Mouse (Mus musculus) liver, embryonic 12.5 days (tissue): ENCODE data around the gene Mrpl32. TPM values are rescaled to one million over a fixed set of nuclear protein-coding genes. Genes with fewer than 3 reads are reported as not detected.

Source experiments
- ATAC-seq: fragments of 200-750 bp; cut with Nextera tagmentation; 2 replicates; pipeline ENCODE4 v1.8.0; 2017; ENCODE audit warnings: moderate number of reproducible peaks, mild to moderate bottlenecking, moderate library complexity
- H3K27ac ChIP-seq: fragments of 300-500 bp; sonication (generic); 2 replicates; pipeline ENCODE4 v1.5.1; 2016; ENCODE audit warnings: mild to moderate bottlenecking
- H3K27me3 ChIP-seq: fragments of 300-500 bp; sonication (generic); replicated peaks from 2 replicates; pipeline ENCODE4 v1.6.1; 2016; ENCODE audit warnings: mild to moderate bottlenecking, moderate library complexity
- H3K36me3 ChIP-seq: fragments of 300-500 bp; sonication (generic); 2 replicates; pipeline ENCODE4 v1.6.1; 2016; ENCODE audit warnings: mild to moderate bottlenecking, moderate library complexity
- H3K4me1 ChIP-seq: fragments of 300-500 bp; sonication (generic); 2 replicates; pipeline ENCODE4 v1.6.1; 2016
- H3K4me2 ChIP-seq: fragments of 300-500 bp; sonication (generic); 2 replicates; pipeline ENCODE4 v1.6.1; 2016; ENCODE audit warnings: mild to moderate bottlenecking, moderate library complexity
- H3K4me3 ChIP-seq: fragments of 300-500 bp; sonication (generic); 2 replicates; pipeline ENCODE4 v1.5.1; 2016; ENCODE audit warnings: mild to moderate bottlenecking, moderate library complexity
- H3K9ac ChIP-seq: fragments of 300-500 bp; sonication (generic); 2 replicates; pipeline ENCODE4 v1.6.1; 2016; ENCODE audit warnings: mild to moderate bottlenecking, moderate library complexity
- H3K9me3 ChIP-seq: fragments of 300-500 bp; sonication (generic); replicated peaks from 2 replicates; pipeline ENCODE4 v1.6.1; 2016; ENCODE audit warnings: mild to moderate bottlenecking, moderate library complexity
- WGBS: fragments of 180-500 bp; shearing (Covaris S2); methylation state at CpG from one replicate; pipeline ENCODE4 v1.1.7; 2016; ENCODE audit not compliant: insufficient replicate concordance; 5-methylcytosine and 5-hydroxymethylcytosine counted together
- polyA plus RNA-seq: library from polyadenylated mRNA; unstranded; fragments of >200 nt; fragmentation: Nextera tagmentation; extraction: Ambion mirVana; gene quantifications from 2 replicates; pipeline ENCODE4 v1.2.1, GENCODE M21; 2016

The Mrpl32 gene
- 101 and 104 TPM in 2 replicates for polyA plus RNA-seq

GRCm38 (mm10) chr13:14612926-14613529, at the start of gene Mrpl32, which contains the start of gene Psma2:
Gene Mrpl32, minus strand, starts transcription at chr13:14613165.
Gene Psma2, plus strand, starts transcription at chr13:14613240.
- Histone ChIP-seq H3K27ac (peak within 1 kb of the TSS; percentile 86), H3K9me3 (no peaks in the 10 kb centered on the region), H3K4me3 (peak within 1 kb of the TSS; percentile 94), H3K36me3 (peaks cover 42% of the 10 kb centered on the region), H3K4me2 (peak within 1 kb of the TSS; percentile 71), H3K4me1 (peaks cover 23% of the 10 kb centered on the region), H3K9ac (peak within 1 kb of the TSS; percentile 91), H3K27me3 (no peaks in the 10 kb centered on the region)
- under 1% methylated on average over 42 of the region's 42 CpGs for WGBS
- peak; percentile 97 for ATAC-seq

GRCm38 (mm10) chr13:14649301-14649700, 36.3 kb upstream of the Mrpl32 start:
- Histone ChIP-seq H3K27ac (no peak overlapping the region), H3K27me3 (no peaks in the 10 kb centered on the region), H3K9me3 (no peaks in the 10 kb centered on the region), H3K4me2 (no peak overlapping the region), H3K4me1 (no peaks in the 10 kb centered on the region), H3K4me3 (no peak overlapping the region), H3K36me3 (no peaks in the 10 kb centered on the region), H3K9ac (no peak overlapping the region)
- ATAC-seq: no peak
- 31% methylated on average over 1 of the region's 1 CpGs for WGBS

GRCm38 (mm10) chr13:14639998-14640397, 27.0 kb upstream of the Mrpl32 start:
- ATAC-seq: no peak
- no peak overlapping the region for H3K4me3 ChIP-seq
- H3K27me3 ChIP-seq: no peaks in the 10 kb centered on the region
- H3K9me3 ChIP-seq: no peaks in the 10 kb centered on the region
- H3K9ac ChIP-seq: no peak overlapping the region
- 40% methylated on average over 1 of the region's 1 CpGs for WGBS
- no peaks in the 10 kb centered on the region for H3K4me1 ChIP-seq
- H3K27ac ChIP-seq: no peak overlapping the region
- peaks cover 40% of the 10 kb centered on the region for H3K36me3 ChIP-seq
- H3K4me2 ChIP-seq: no peak overlapping the region

- Histone ChIP-seq H3K9ac (peak within 1 kb of the TSS; percentile 71), H3K27me3 (no peaks in the 10 kb centered on the region), H3K9me3 (no peaks in the 10 kb centered on the region), H3K4me3 (peak within 1 kb of the TSS; percentile 69), H3K36me3 (peaks cover 36% of the 10 kb centered on the region), H3K4me2 (peak within 1 kb of the TSS; percentile 71), H3K27ac (peak within 1 kb of the TSS; percentile 61), H3K4me1 (peaks cover 22% of the 10 kb centered on the region)
- under 1% methylated on average over 29 of the region's 29 CpGs for WGBS
- peak; percentile 97 for ATAC-seq
Measured at GRCm38 (mm10) chr13:14629726-14630641, 17.0 kb upstream of the Mrpl32 start, which contains the start of gene AW209491. Gene AW209491, plus strand, starts transcription at chr13:14630154.

- peaks cover 12% of the 10 kb centered on the region for H3K4me1 ChIP-seq
- no peaks in the 10 kb centered on the region for H3K9me3 ChIP-seq
- H3K36me3 ChIP-seq: peaks cover 71% of the 10 kb centered on the region
- ATAC-seq: peak; percentile 60
- no peaks in the 10 kb centered on the region for H3K27me3 ChIP-seq
- H3K9ac ChIP-seq: no peak overlapping the region
- WGBS: 39% methylated on average over 2 of the region's 2 CpGs
- H3K4me3 ChIP-seq: no peak overlapping the region
- H3K27ac ChIP-seq: no peak overlapping the region
- no peak overlapping the region for H3K4me2 ChIP-seq
Measured at GRCm38 (mm10) chr13:14618724-14619123, 5.8 kb upstream of the Mrpl32 start.

GRCm38 (mm10) chr13:14613553-14613952, 588 bp upstream of the Mrpl32 start:
- ATAC-seq: no peak
- H3K27ac ChIP-seq: peak overlapping the region; percentile 86
- H3K27me3 ChIP-seq: no peaks in the 10 kb centered on the region
- peak overlapping the region; percentile 67 for H3K4me2 ChIP-seq
- H3K9ac ChIP-seq: peak overlapping the region; percentile 91
- 1% methylated on average over 9 of the region's 9 CpGs for whole genome bisulfite sequencing
- H3K9me3 ChIP-seq: no peaks in the 10 kb centered on the region
- H3K4me1 ChIP-seq: peaks cover 23% of the 10 kb centered on the region
- peak overlapping the region; percentile 94 for H3K4me3 ChIP-seq
- H3K36me3 ChIP-seq: peaks cover 44% of the 10 kb centered on the region

- no peaks in the 10 kb centered on the region for H3K27me3 ChIP-seq
- H3K4me3 ChIP-seq: peak overlapping the region; percentile 94
- H3K4me1 ChIP-seq: peaks cover 23% of the 10 kb centered on the region
- peak overlapping the region; percentile 71 for H3K4me2 ChIP-seq
- peak overlapping the region; percentile 78; the same call in 1 of the 2 replicates for H3K27ac ChIP-seq
- WGBS: 6% methylated on average over 10 of the region's 10 CpGs
- H3K9ac ChIP-seq: peak overlapping the region; percentile 85
- H3K36me3 ChIP-seq: peaks cover 37% of the 10 kb centered on the region
- peak; percentile 34 for ATAC-seq
- H3K9me3 ChIP-seq: no peaks in the 10 kb centered on the region
Measured at GRCm38 (mm10) chr13:14612463-14612862, 502 bp downstream of the Mrpl32 start.

- H3K4me2 ChIP-seq: no peak overlapping the region
- peaks cover 20% of the 10 kb centered on the region for H3K36me3 ChIP-seq
- no peaks in the 10 kb centered on the region for H3K9me3 ChIP-seq
- H3K9ac ChIP-seq: no peak overlapping the region
- H3K4me1 ChIP-seq: peaks cover 11% of the 10 kb centered on the region
- ATAC-seq: no peak
- no peaks in the 10 kb centered on the region for H3K27me3 ChIP-seq
- no peak overlapping the region for H3K4me3 ChIP-seq
- H3K27ac ChIP-seq: no peak overlapping the region
Measured at GRCm38 (mm10) chr13:14607616-14608015, 5.3 kb downstream of the Mrpl32 start.

- 73% methylated on average over 2 of the region's 2 CpGs for WGBS
- no peak overlapping the region for H3K27ac ChIP-seq
Measured at GRCm38 (mm10) chr13:14602744-14603143, 10.2 kb downstream of the Mrpl32 start.

GRCm38 (mm10) chr13:14580392-14580791, 32.6 kb downstream of the Mrpl32 start:
- Histone ChIP-seq H3K9ac (no peak overlapping the region), H3K4me1 (no peaks in the 10 kb centered on the region), H3K27ac (no peak overlapping the region), H3K4me2 (no peak overlapping the region), H3K9me3 (no peaks in the 10 kb centered on the region), H3K4me3 (no peak overlapping the region), H3K27me3 (no peaks in the 10 kb centered on the region), H3K36me3 (no peaks in the 10 kb centered on the region)
- ATAC-seq: no peak
- WGBS: 60% methylated on average over 3 of the region's 3 CpGs

More at GRCm38 (mm10) chr13:14602744-14603143, 10.2 kb downstream of the Mrpl32 start:
- Histone ChIP-seq H3K36me3 (no peaks in the 10 kb centered on the region), H3K9me3 (no peaks in the 10 kb centered on the region), H3K4me2 (no peak overlapping the region), H3K27me3 (no peaks in the 10 kb centered on the region), H3K4me3 (no peak overlapping the region), H3K9ac (no peak overlapping the region), H3K4me1 (no peaks in the 10 kb centered on the region)
- no peak for ATAC-seq

GRCm38 (mm10) chr13:14574128-14574527, 38.8 kb downstream of the Mrpl32 start:
- no peak overlapping the region for H3K4me3 ChIP-seq
- H3K9me3 ChIP-seq: no peaks in the 10 kb centered on the region
- no peaks in the 10 kb centered on the region for H3K27me3 ChIP-seq
- H3K27ac ChIP-seq: no peak overlapping the region
- no peak overlapping the region for H3K4me2 ChIP-seq
- H3K9ac ChIP-seq: no peak overlapping the region
- H3K4me1 ChIP-seq: no peaks in the 10 kb centered on the region
- ATAC-seq: no peak
- H3K36me3 ChIP-seq: no peaks in the 10 kb centered on the region

- H3K4me1 ChIP-seq: no peaks in the 10 kb centered on the region
- ATAC-seq: no peak
- no peaks in the 10 kb centered on the region for H3K36me3 ChIP-seq
- WGBS: 79% methylated on average over 1 of the region's 1 CpGs
- H3K9me3 ChIP-seq: no peaks in the 10 kb centered on the region
- H3K27me3 ChIP-seq: no peaks in the 10 kb centered on the region
- H3K4me2 ChIP-seq: no peak overlapping the region
- no peak overlapping the region for H3K27ac ChIP-seq
- no peak overlapping the region for H3K9ac ChIP-seq
- H3K4me3 ChIP-seq: no peak overlapping the region
Measured at GRCm38 (mm10) chr13:14561336-14561735, 51.6 kb downstream of the Mrpl32 start.
